In genomic region chr6:48953220-48953619, GRCm38 (mm10) we compare ENCODE assay signal across 31 mouse cellular contexts. TPM values are rescaled to one million over a fixed set of nuclear protein-coding genes. Genes with fewer than 3 reads are reported as not detected.
A peak's percentile ranks its signal among the peaks of the same experiment; 100 is the strongest.
DNase-seq lines count a peak whose midpoint lies in the region; ATAC-seq and TF ChIP-seq lines count a peak whose summit lies in the region.
"Had no signal": no experiment of that assay in that cellular context is flagged by ENCODE, and none has a peak within 500 bp of the region (broad histone marks: within the 10 kb centered on the region; RNA-seq: fewer than 3 reads in every experiment).

No protein-coding gene starts in this region.

- no peaks in the 10 kb centered on the region for H3K79me2 ChIP-seq in liver, adult 2 months (ENCODE audit: control insufficient read depth, insufficient read depth, low read length)

- peak; percentile 38 for DNase-seq in adrenal gland, adult 2 months
- DNase-seq in adrenal gland, postnatal 4 days (ENCODE audit: low spot score in 2 of 2): no peak
- peak; percentile 12 to 19 for DNase-seq in adrenal gland, postnatal 36 days
- DNase-seq in adrenal gland, adult 18-20 months (ENCODE audit: low spot score in 2 of 2): no peak
- peak; percentile 48 for DNase-seq in heart, embryonic 10.5 days (ENCODE audit: low spot score)
- DNase-seq in heart, postnatal 4 days: no peak
- peak; percentile 42 for DNase-seq in liver, adult 2 months (ENCODE audit: extremely low read depth, low read depth, low spot score)
- DNase-seq in liver, postnatal 0 days: no peak
- DNase-seq: cerebellum, adult 11 months; cerebellum, adult 2 months; cerebellum, adult 9-11 months; cerebellum, postnatal 25 days; gastrocnemius, postnatal 10 days; gastrocnemius, postnatal 36 days; heart, postnatal 14 days had no signal

- ATAC-seq in liver, postnatal 0 days: no peak
- ATAC-seq: activated CD4-positive, CD25-positive, alpha-beta regulatory T cell, adult 4 months; forebrain, embryonic 16.5 days; intestine, postnatal 0 days had no signal

- WGBS in heart, embryonic 10.5 days: 65% methylated on average over 5 of the region's 5 CpGs
- 55% methylated on average over 5 of the region's 5 CpGs for WGBS in liver, adult 2 months
- WGBS in liver, postnatal 0 days (ENCODE audit: insufficient replicate concordance): 71% methylated on average over 5 of the region's 5 CpGs

- TF ChIP-seq EP300 in liver, postnatal 0 days (IDR thresholded peaks at IDR 0.05; ENCODE audit: low read depth): no peak

- H3K4me3 ChIP-seq in heart, embryonic 10.5 days: no peak overlapping the region
- H3K4me3 ChIP-seq in liver, adult 2 months (ENCODE audit: insufficient read depth, low read depth, low read length): no peak overlapping the region
- H3K4me3 ChIP-seq in liver, postnatal 0 days (ENCODE audit: low read depth, low read length): no peak overlapping the region
- H3K4me3 ChIP-seq: embryonic facial prominence, embryonic 12.5 days; embryonic facial prominence, embryonic 15.5 days; forebrain, embryonic 12.5 days; heart, embryonic 13.5 days; hindbrain, embryonic 12.5 days; hindbrain, embryonic 15.5 days had no signal

- H3K36me3 ChIP-seq in heart, embryonic 10.5 days: no peaks in the 10 kb centered on the region
- no peaks in the 10 kb centered on the region for H3K36me3 ChIP-seq in liver, adult 2 months (ENCODE audit: control insufficient read depth, insufficient read depth, low read length)
- H3K36me3 ChIP-seq in liver, postnatal 0 days (replicated peaks; ENCODE audit: insufficient read depth, low read length): no peaks in the 10 kb centered on the region
- H3K36me3 ChIP-seq: embryonic facial prominence, embryonic 12.5 days; embryonic facial prominence, embryonic 15.5 days; forebrain, embryonic 12.5 days; heart, embryonic 13.5 days; hindbrain, embryonic 12.5 days; hindbrain, embryonic 15.5 days had no signal

- TF ChIP-seq CTCF in liver, adult 2 months (IDR thresholded peaks at IDR 0.05; ENCODE audit: low read depth, low read length): no peak
- no peak for TF ChIP-seq CTCF in liver, postnatal 0 days (IDR thresholded peaks at IDR 0.05; ENCODE audit: low read depth)

- no peaks in the 10 kb centered on the region for H3K9me3 ChIP-seq in heart, embryonic 10.5 days
- no peaks in the 10 kb centered on the region for H3K9me3 ChIP-seq in liver, postnatal 0 days (ENCODE audit: low read length)
- H3K9me3 ChIP-seq: embryonic facial prominence, embryonic 12.5 days; embryonic facial prominence, embryonic 15.5 days; forebrain, embryonic 12.5 days; heart, embryonic 13.5 days; hindbrain, embryonic 12.5 days; hindbrain, embryonic 15.5 days had no signal

- no peak overlapping the region for H3K4me2 ChIP-seq in liver, postnatal 0 days (ENCODE audit: low read depth, low read length)
- H3K4me2 ChIP-seq: embryonic facial prominence, embryonic 12.5 days; embryonic facial prominence, embryonic 15.5 days; forebrain, embryonic 12.5 days; heart, embryonic 13.5 days; hindbrain, embryonic 12.5 days; hindbrain, embryonic 15.5 days had no signal

- no peak overlapping the region for H3K9ac ChIP-seq in liver, adult 2 months (ENCODE audit: low read depth, low read length)
- H3K9ac ChIP-seq in liver, postnatal 0 days (replicated peaks): no peak overlapping the region
- H3K9ac ChIP-seq: embryonic facial prominence, embryonic 12.5 days; embryonic facial prominence, embryonic 15.5 days; forebrain, embryonic 12.5 days; heart, embryonic 13.5 days; hindbrain, embryonic 12.5 days; hindbrain, embryonic 15.5 days had no signal

- no peaks in the 10 kb centered on the region for H3K4me1 ChIP-seq in heart, embryonic 10.5 days
- H3K4me1 ChIP-seq in liver, adult 2 months (ENCODE audit: control insufficient read depth, insufficient read depth, low read length): no peaks in the 10 kb centered on the region
- no peaks in the 10 kb centered on the region for H3K4me1 ChIP-seq in liver, postnatal 0 days (ENCODE audit: insufficient read depth)
- H3K4me1 ChIP-seq: embryonic facial prominence, embryonic 12.5 days; embryonic facial prominence, embryonic 15.5 days; forebrain, embryonic 12.5 days; heart, embryonic 13.5 days; hindbrain, embryonic 12.5 days; hindbrain, embryonic 15.5 days had no signal

- no peaks in the 10 kb centered on the region for H3K27me3 ChIP-seq in heart, embryonic 10.5 days (ENCODE audit: insufficient read depth, poor library complexity, severe bottlenecking)
- H3K27me3 ChIP-seq in liver, adult 2 months (ENCODE audit: control insufficient read depth, insufficient read depth, low read length): no peaks in the 10 kb centered on the region
- H3K27me3 ChIP-seq in liver, postnatal 0 days (ENCODE audit: insufficient read depth, low read length): no peaks in the 10 kb centered on the region
- H3K27me3 ChIP-seq: embryonic facial prominence, embryonic 12.5 days; embryonic facial prominence, embryonic 15.5 days; forebrain, embryonic 12.5 days; heart, embryonic 13.5 days; hindbrain, embryonic 12.5 days; hindbrain, embryonic 15.5 days had no signal

- no peak overlapping the region for H3K27ac ChIP-seq in heart, embryonic 10.5 days
- H3K27ac ChIP-seq in liver, adult 2 months (replicated peaks; ENCODE audit: insufficient read depth, low read depth, low read length): no peak overlapping the region
- no peak overlapping the region for H3K27ac ChIP-seq in liver, postnatal 0 days (ENCODE audit: low read depth)
- H3K27ac ChIP-seq: embryonic facial prominence, embryonic 12.5 days; embryonic facial prominence, embryonic 15.5 days; forebrain, embryonic 12.5 days; heart, embryonic 13.5 days; hindbrain, embryonic 12.5 days; hindbrain, embryonic 15.5 days had no signal

- TF ChIP-seq POLR2A in liver, adult 2 months (IDR thresholded peaks at IDR 0.05; ENCODE audit: extremely low read depth, insufficient read depth, low read length): no peak

RNA-seq across cellular contexts. Expression of gene Doxl2, which starts 21.5 kb away (rescaled TPM):
- not detected for total RNA-seq in adrenal gland, adult 2 months (2021)
- not detected in 2 replicates for polyA plus RNA-seq in adrenal gland, adult 2 months (2012; rRNA removed)
- total RNA-seq in adrenal gland, postnatal 4 days (2021): not detected
- total RNA-seq in adrenal gland, postnatal 36 days (2021): not detected
- not detected for total RNA-seq in adrenal gland, adult 18-20 months (2021)
- not detected in 2 replicates for polyA plus RNA-seq in heart, embryonic 10.5 days (2016; fragmentation: Nextera tagmentation; extraction: Ambion mirVana)
- not detected for total RNA-seq in heart, postnatal 4 days (2021)
- total RNA-seq in liver, adult 2 months (2014; rRNA removed): not detected in 2 replicates
- polyA plus RNA-seq in liver, adult 2 months (2012; rRNA removed): not detected in 2 replicates
- polyA plus RNA-seq in liver, postnatal 0 days (2015; fragmentation: Nextera tagmentation; extraction: Ambion mirVana): not detected in 2 replicates
- total RNA-seq: common myeloid progenitor, adult 5-6 weeks; gastrocnemius, adult 18-20 months; gastrocnemius, postnatal 10 days; gastrocnemius, postnatal 36 days; granulocyte monocyte progenitor cell, adult 5-6 weeks; heart, postnatal 14 days; hematopoietic stem cell, adult 5-6 weeks had no signal
- polyA plus RNA-seq: cerebellum, adult 2 months; embryonic facial prominence, embryonic 12.5 days; embryonic facial prominence, embryonic 15.5 days; forebrain, embryonic 12.5 days; forebrain, embryonic 16.5 days; heart, embryonic 13.5 days; heart, embryonic 16.5 days; hindbrain, embryonic 12.5 days; hindbrain, embryonic 15.5 days; intestine, embryonic 14.5 days; intestine, postnatal 0 days had no signal

RNA-seq across cellular contexts. Expression of gene 1600015I10Rik, which starts 23.5 kb away (rescaled TPM):
- not detected for total RNA-seq in adrenal gland, adult 2 months (2021)
- polyA plus RNA-seq in adrenal gland, adult 2 months (2012; rRNA removed): not detected in 2 replicates
- not detected for total RNA-seq in adrenal gland, postnatal 4 days (2021)
- not detected for total RNA-seq in adrenal gland, postnatal 36 days (2021)
- not detected for total RNA-seq in adrenal gland, adult 18-20 months (2021)
- polyA plus RNA-seq in heart, embryonic 10.5 days (2016; fragmentation: Nextera tagmentation; extraction: Ambion mirVana): 0.05 TPM in 1 of 2 replicates, not detected in the other
- not detected for total RNA-seq in heart, postnatal 4 days (2021)
- not detected in 2 replicates for total RNA-seq in liver, adult 2 months (2014; rRNA removed)
- not detected in 2 replicates for polyA plus RNA-seq in liver, adult 2 months (2012; rRNA removed)
- not detected in 2 replicates for polyA plus RNA-seq in liver, postnatal 0 days (2015; fragmentation: Nextera tagmentation; extraction: Ambion mirVana)
- total RNA-seq: common myeloid progenitor, adult 5-6 weeks; ES-E14; gastrocnemius, adult 18-20 months; gastrocnemius, postnatal 10 days; gastrocnemius, postnatal 36 days; granulocyte monocyte progenitor cell, adult 5-6 weeks; heart, postnatal 14 days; hematopoietic stem cell, adult 5-6 weeks had no signal
- polyA plus RNA-seq: activated CD4-positive, CD25-positive, alpha-beta regulatory T cell, adult 4 months; cerebellum, adult 2 months; embryonic facial prominence, embryonic 12.5 days; embryonic facial prominence, embryonic 15.5 days; forebrain, embryonic 12.5 days; forebrain, embryonic 16.5 days; heart, embryonic 13.5 days; heart, embryonic 16.5 days; hindbrain, embryonic 12.5 days; hindbrain, embryonic 15.5 days; intestine, embryonic 14.5 days; intestine, postnatal 0 days had no signal

RNA-seq across cellular contexts. Expression of gene Svs1, which starts 33.4 kb away (rescaled TPM):
- not detected for total RNA-seq in adrenal gland, adult 2 months (2021)
- not detected in 2 replicates for polyA plus RNA-seq in adrenal gland, adult 2 months (2012; rRNA removed)
- under 1 TPM in 1 of 2 experiments, not detected in 1; 0.11 TPM for total RNA-seq in adrenal gland, postnatal 4 days (2021)
- not detected for total RNA-seq in adrenal gland, postnatal 36 days (2021)
- total RNA-seq in adrenal gland, adult 18-20 months (2021): not detected
- not detected in 2 replicates for polyA plus RNA-seq in heart, embryonic 10.5 days (2016; fragmentation: Nextera tagmentation; extraction: Ambion mirVana)
- not detected for total RNA-seq in heart, postnatal 4 days (2021)
- not detected in 2 replicates for total RNA-seq in liver, adult 2 months (2014; rRNA removed)
- polyA plus RNA-seq in liver, adult 2 months (2012; rRNA removed): not detected in 2 replicates
- not detected in 2 replicates for polyA plus RNA-seq in liver, postnatal 0 days (2015; fragmentation: Nextera tagmentation; extraction: Ambion mirVana)
- total RNA-seq: common myeloid progenitor, adult 5-6 weeks; ES-E14; gastrocnemius, adult 18-20 months; gastrocnemius, postnatal 10 days; gastrocnemius, postnatal 36 days; granulocyte monocyte progenitor cell, adult 5-6 weeks; heart, postnatal 14 days; hematopoietic stem cell, adult 5-6 weeks had no signal
- polyA plus RNA-seq: activated CD4-positive, CD25-positive, alpha-beta regulatory T cell, adult 4 months; cerebellum, adult 2 months; embryonic facial prominence, embryonic 12.5 days; embryonic facial prominence, embryonic 15.5 days; forebrain, embryonic 12.5 days; forebrain, embryonic 16.5 days; heart, embryonic 13.5 days; heart, embryonic 16.5 days; hindbrain, embryonic 12.5 days; hindbrain, embryonic 15.5 days; intestine, embryonic 14.5 days; intestine, postnatal 0 days had no signal

Comparison
In these comparisons a context has a peak if more than half of its experiments do, and no peak if none do; other contexts are left out.
1. DNase-seq: peak in adrenal gland, adult 2 months (single experiment), adrenal gland, postnatal 36 days (2 of 2), heart, embryonic 10.5 days (single experiment) and liver, adult 2 months (single experiment); none in adrenal gland, postnatal 4 days (0 of 2), adrenal gland, adult 18-20 months (0 of 2), heart, postnatal 4 days (single experiment) and liver, postnatal 0 days (single experiment).